22 mouse cellular contexts compared by ENCODE assay signal in genomic region chr3:152432677-152433076, GRCm38 (mm10).
"Had no signal": no experiment of that assay in that cellular context is flagged by ENCODE, and none has a peak within 500 bp of the region (broad histone marks: within the 10 kb centered on the region; RNA-seq: fewer than 3 reads in every experiment).

No protein-coding gene starts in this region.

- H3K4me2 ChIP-seq: limb, embryonic 12.5 days; limb, embryonic 15.5 days; liver, embryonic 11.5 days; lung, embryonic 14.5 days; midbrain, embryonic 11.5 days; neural tube, embryonic 12.5 days; neural tube, embryonic 15.5 days had no signal

- DNase-seq: kidney, adult 2 months; kidney, postnatal 25 days; left cerebral cortex, postnatal 4 days; liver, postnatal 0 days; lung, embryonic 14.5 days; midbrain, embryonic 14.5 days; retina, postnatal 1 day; right cerebral cortex, postnatal 25 days; spleen, adult 18-20 months; thymus, adult 18-20 months; thymus, postnatal 36 days had no signal

- H3K9ac ChIP-seq: limb, embryonic 12.5 days; limb, embryonic 15.5 days; liver, embryonic 14.5 days; liver, postnatal 0 days; lung, embryonic 14.5 days; neural tube, embryonic 12.5 days; neural tube, embryonic 15.5 days had no signal

- ATAC-seq: liver, postnatal 0 days; lung, postnatal 0 days had no signal

- H3K4me3 ChIP-seq: limb, embryonic 12.5 days; limb, embryonic 15.5 days; myocyte; neural tube, embryonic 12.5 days; neural tube, embryonic 15.5 days had no signal

- H3K4me1 ChIP-seq: limb, embryonic 12.5 days; limb, embryonic 15.5 days; neural tube, embryonic 12.5 days; neural tube, embryonic 15.5 days had no signal

- H3K27me3 ChIP-seq: limb, embryonic 12.5 days; limb, embryonic 15.5 days; neural tube, embryonic 12.5 days; neural tube, embryonic 15.5 days had no signal

- H3K9me3 ChIP-seq: limb, embryonic 12.5 days; limb, embryonic 15.5 days; neural tube, embryonic 12.5 days; neural tube, embryonic 15.5 days had no signal

- H3K27ac ChIP-seq: kidney, postnatal 0 days; limb, embryonic 12.5 days; limb, embryonic 15.5 days; liver, embryonic 14.5 days; macrophage; neural tube, embryonic 12.5 days; neural tube, embryonic 15.5 days had no signal
